Mouse (Mus musculus): ENCODE measurements around the gene Cptp.

Gene Cptp

GRCm38 (mm10) chr4:155869317-155870033 lies at the start of gene Cptp, which contains the start of gene Ints11:
Gene Cptp, minus strand, starts transcription at chr4:155869440.
Gene Ints11, plus strand, starts transcription at chr4:155869546.
- peak; percentile 95 for DNase-seq

GRCm38 (mm10) chr4:155908751-155909150 lies 39.5 kb upstream of the Cptp start:
- peak; percentile 2 for DNase-seq

- no peak for DNase-seq
These were observed 39.0 kb upstream of the Cptp start for GRCm38 (mm10) chr4:155908281-155908680.

GRCm38 (mm10) chr4:155907003-155907402 lies 37.8 kb upstream of the Cptp start:
- DNase-seq: no peak

- no peak for DNase-seq
These were observed 36.9 kb upstream of the Cptp start for GRCm38 (mm10) chr4:155906125-155906524.

- no peak for DNase-seq
These were observed 36.4 kb upstream of the Cptp start for GRCm38 (mm10) chr4:155905634-155906033.

GRCm38 (mm10) chr4:155904318-155905102 lies 35.3 kb upstream of the Cptp start:
- DNase-seq: peak; percentile 12

- DNase-seq: no peak
These were observed 34.0 kb upstream of the Cptp start for GRCm38 (mm10) chr4:155903246-155903645.

GRCm38 (mm10) chr4:155901205-155901604 lies 32.0 kb upstream of the Cptp start:
- no peak for DNase-seq

- no peak for DNase-seq
These were observed 30.1 kb upstream of the Cptp start for GRCm38 (mm10) chr4:155899355-155899754.

- DNase-seq: no peak
These were observed 29.1 kb upstream of the Cptp start for GRCm38 (mm10) chr4:155898318-155898717.

- no peak for DNase-seq
These were observed 27.2 kb upstream of the Cptp start for GRCm38 (mm10) chr4:155896461-155896860.

GRCm38 (mm10) chr4:155895826-155896225 lies 26.6 kb upstream of the Cptp start:
- no peak for DNase-seq

GRCm38 (mm10) chr4:155895216-155895615 lies 26.0 kb upstream of the Cptp start:
- DNase-seq: peak; percentile 69

- DNase-seq: peak; percentile 47
These were observed 25.2 kb upstream of the Cptp start for GRCm38 (mm10) chr4:155894311-155894881.

GRCm38 (mm10) chr4:155893212-155893690 lies 24.0 kb upstream of the Cptp start:
- DNase-seq: no peak

- no peak for DNase-seq
These were observed 23.4 kb upstream of the Cptp start for GRCm38 (mm10) chr4:155892438-155893211.

- DNase-seq: peak; percentile 81
These were observed 22.8 kb upstream of the Cptp start for GRCm38 (mm10) chr4:155892017-155892416.

GRCm38 (mm10) chr4:155891551-155892001 lies 22.3 kb upstream of the Cptp start, which contains the start of the genes Pusl1 and Acap3:
Gene Pusl1, minus strand, starts transcription at chr4:155891781.
Gene Acap3, plus strand, starts transcription at chr4:155891822.
- DNase-seq: peak; percentile 97

- no peak for DNase-seq
These were observed 21.8 kb upstream of the Cptp start for GRCm38 (mm10) chr4:155891011-155891471.

- DNase-seq: no peak
These were observed 20.1 kb upstream of the Cptp start for GRCm38 (mm10) chr4:155889316-155889715.

- DNase-seq: no peak
These were observed 18.9 kb upstream of the Cptp start for GRCm38 (mm10) chr4:155888181-155888580.
